Mouse (Mus musculus): ENCODE data around the gene Rpa2.

GRCm38 (mm10) chr4:132802171-132802637 is 34.1 kb downstream of the Rpa2 start:
- TF ChIP-seq GATA1 (IDR thresholded peaks at IDR 0.05; ENCODE audit: borderline replicate concordance, low read length) (no peak), FLI1 (IDR thresholded peaks at IDR 0.05; ENCODE audit: low read length) (no peak)

Measured in megakaryocyte, embryonic 14.5 days (primary cell).